Mouse (Mus musculus): Measurements from ENCODE around the gene Focad. TPM values are rescaled to one million over a fixed set of nuclear protein-coding genes. Genes with fewer than 3 reads are reported as not detected.

The Focad gene
- polyA plus RNA-seq, 1 experiment = 10.3 TPM

- no peaks in the 10 kb centered on the region for H3K79me2 ChIP-seq (ENCODE audit: control insufficient read depth, insufficient read depth)
- H3K79me3 ChIP-seq (ENCODE audit: low read depth) = no peaks in the 10 kb centered on the region
- no peaks in the 10 kb centered on the region for H3K36me3 ChIP-seq (ENCODE audit: control insufficient read depth, insufficient read depth)
- TF ChIP-seq MYOD1 (IDR thresholded peaks at IDR 0.05; ENCODE audit: control insufficient read depth, insufficient read length, low read depth) = no peak
- no peak for TF ChIP-seq USF1 (IDR thresholded peaks at IDR 0.05; ENCODE audit: low read depth)
- TF ChIP-seq MAX (IDR thresholded peaks at IDR 0.05) = no peak
- TF ChIP-seq MYOG (IDR thresholded peaks at IDR 0.05; ENCODE audit: control insufficient read depth, extremely low read depth, insufficient read length) = no peak
- no peak for TF ChIP-seq CTCF (IDR thresholded peaks at IDR 0.05; ENCODE audit: control insufficient read depth, insufficient read depth, insufficient read length)
- TF ChIP-seq FOSL1 (IDR thresholded peaks at IDR 0.05; ENCODE audit: insufficient read depth, low read length, poor library complexity, severe bottlenecking) = no peak
- TF ChIP-seq CEBPB (IDR thresholded peaks at IDR 0.05; ENCODE audit: low read depth) = no peak
- no peak overlapping the region for H3ac ChIP-seq (ENCODE audit: control insufficient read depth, insufficient read length, low read depth)
- no peaks in the 10 kb centered on the region for H3K27me3 ChIP-seq (ENCODE audit: control insufficient read depth, insufficient read depth, insufficient read length)
- H3K4me3 ChIP-seq (ENCODE audit: insufficient read depth, poor library complexity, severe bottlenecking) = no peak overlapping the region
These were observed 72.8 kb downstream of the Focad start for GRCm38 (mm10) chr4:88167008-88167862.

- H3ac ChIP-seq (ENCODE audit: control insufficient read depth, insufficient read length, low read depth) = no peak overlapping the region
- H3K79me3 ChIP-seq (ENCODE audit: low read depth) = no peaks in the 10 kb centered on the region
- H3K4me3 ChIP-seq (ENCODE audit: insufficient read depth, poor library complexity, severe bottlenecking) = no peak overlapping the region
- TF ChIP-seq MYOG (IDR thresholded peaks at IDR 0.05; ENCODE audit: control insufficient read depth, extremely low read depth, insufficient read length) = no peak
- TF ChIP-seq MAX (IDR thresholded peaks at IDR 0.05) = no peak
- TF ChIP-seq CEBPB (IDR thresholded peaks at IDR 0.05; ENCODE audit: low read depth) = no peak
- no peaks in the 10 kb centered on the region for H3K79me2 ChIP-seq (ENCODE audit: control insufficient read depth, insufficient read depth)
- no peaks in the 10 kb centered on the region for H3K27me3 ChIP-seq (ENCODE audit: control insufficient read depth, insufficient read depth, insufficient read length)
- no peaks in the 10 kb centered on the region for H3K36me3 ChIP-seq (ENCODE audit: control insufficient read depth, insufficient read depth)
These were observed 80.9 kb downstream of the Focad start for GRCm38 (mm10) chr4:88175058-88175974.

GRCm38 (mm10) chr4:88179296-88179695 is 84.9 kb downstream of the Focad start:
- no peak for TF ChIP-seq MYOD1 (IDR thresholded peaks at IDR 0.05; ENCODE audit: control insufficient read depth, insufficient read length, low read depth)
- no peak for TF ChIP-seq CEBPB (IDR thresholded peaks at IDR 0.05; ENCODE audit: low read depth)
- no peak for TF ChIP-seq MAX (IDR thresholded peaks at IDR 0.05)
- TF ChIP-seq FOSL1 (IDR thresholded peaks at IDR 0.05; ENCODE audit: insufficient read depth, low read length, poor library complexity, severe bottlenecking) = no peak
- no peak for TF ChIP-seq USF1 (IDR thresholded peaks at IDR 0.05; ENCODE audit: low read depth)
- no peak for TF ChIP-seq CTCF (IDR thresholded peaks at IDR 0.05; ENCODE audit: control insufficient read depth, insufficient read depth, insufficient read length)
- TF ChIP-seq MYOG (IDR thresholded peaks at IDR 0.05; ENCODE audit: control insufficient read depth, extremely low read depth, insufficient read length) = no peak
- H3K79me3 ChIP-seq (ENCODE audit: low read depth) = no peaks in the 10 kb centered on the region
- H3ac ChIP-seq (ENCODE audit: control insufficient read depth, insufficient read length, low read depth) = no peak overlapping the region
- no peaks in the 10 kb centered on the region for H3K36me3 ChIP-seq (ENCODE audit: control insufficient read depth, insufficient read depth)
- no peaks in the 10 kb centered on the region for H3K27me3 ChIP-seq (ENCODE audit: control insufficient read depth, insufficient read depth, insufficient read length)
- no peak overlapping the region for H3K4me3 ChIP-seq (ENCODE audit: insufficient read depth, poor library complexity, severe bottlenecking)
- H3K79me2 ChIP-seq (ENCODE audit: control insufficient read depth, insufficient read depth) = no peaks in the 10 kb centered on the region

GRCm38 (mm10) chr4:88184293-88184692 is 89.9 kb downstream of the Focad start:
- Histone ChIP-seq H3ac (ENCODE audit: control insufficient read depth, insufficient read length, low read depth) (no peak overlapping the region), H3K79me2 (ENCODE audit: control insufficient read depth, insufficient read depth) (no peaks in the 10 kb centered on the region), H3K79me3 (ENCODE audit: low read depth) (no peaks in the 10 kb centered on the region), H3K4me3 (ENCODE audit: insufficient read depth, poor library complexity, severe bottlenecking) (no peak overlapping the region), H3K27me3 (ENCODE audit: control insufficient read depth, insufficient read depth, insufficient read length) (no peaks in the 10 kb centered on the region), H3K36me3 (ENCODE audit: control insufficient read depth, insufficient read depth) (no peaks in the 10 kb centered on the region)
- TF ChIP-seq CEBPB (IDR thresholded peaks at IDR 0.05; ENCODE audit: low read depth) (no peak), MAX (IDR thresholded peaks at IDR 0.05) (no peak), CTCF (IDR thresholded peaks at IDR 0.05; ENCODE audit: control insufficient read depth, insufficient read depth, insufficient read length) (no peak), MYOD1 (IDR thresholded peaks at IDR 0.05; ENCODE audit: control insufficient read depth, insufficient read length, low read depth) (peak; percentile 54), USF1 (IDR thresholded peaks at IDR 0.05; ENCODE audit: low read depth) (no peak)

- H3K4me3 ChIP-seq (ENCODE audit: insufficient read depth, poor library complexity, severe bottlenecking) = no peak overlapping the region
- H3K36me3 ChIP-seq (ENCODE audit: control insufficient read depth, insufficient read depth) = no peaks in the 10 kb centered on the region
- TF ChIP-seq MAX (IDR thresholded peaks at IDR 0.05) (no peak), MYOG (IDR thresholded peaks at IDR 0.05; ENCODE audit: control insufficient read depth, extremely low read depth, insufficient read length) (no peak), MYOD1 (IDR thresholded peaks at IDR 0.05; ENCODE audit: control insufficient read depth, insufficient read length, low read depth) (no peak), USF1 (IDR thresholded peaks at IDR 0.05; ENCODE audit: low read depth) (no peak), FOSL1 (IDR thresholded peaks at IDR 0.05; ENCODE audit: insufficient read depth, low read length, poor library complexity, severe bottlenecking) (no peak), CTCF (IDR thresholded peaks at IDR 0.05; ENCODE audit: control insufficient read depth, insufficient read depth, insufficient read length) (no peak), CEBPB (IDR thresholded peaks at IDR 0.05; ENCODE audit: low read depth) (no peak)
- H3K79me3 ChIP-seq (ENCODE audit: low read depth) = no peaks in the 10 kb centered on the region
- H3K27me3 ChIP-seq (ENCODE audit: control insufficient read depth, insufficient read depth, insufficient read length) = no peaks in the 10 kb centered on the region
- H3K79me2 ChIP-seq (ENCODE audit: control insufficient read depth, insufficient read depth) = no peaks in the 10 kb centered on the region
- no peak overlapping the region for H3ac ChIP-seq (ENCODE audit: control insufficient read depth, insufficient read length, low read depth)
These were observed 91.5 kb downstream of the Focad start for GRCm38 (mm10) chr4:88185872-88186426.
